In genomic region chr2:71475311-71475710, GRCm38 (mm10) we compare ENCODE assay signal across 18 mouse cellular contexts. TPM values are rescaled to one million over a fixed set of nuclear protein-coding genes. Genes with fewer than 3 reads are reported as not detected.
DNase-seq lines count a peak whose midpoint lies in the region; ATAC-seq lines count a peak whose summit lies in the region.
"Had no signal": no experiment of that assay in that cellular context is flagged by ENCODE, and none has a peak within 500 bp of the region (broad histone marks: within the 10 kb centered on the region; RNA-seq: fewer than 3 reads in every experiment).

No protein-coding gene starts in this region.

- no peak for DNase-seq in heart, postnatal 36 days
- DNase-seq in embryonic facial prominence, embryonic 10.5 days (ENCODE audit: low spot score), result peak; percentile 29
- no peak for DNase-seq in embryonic facial prominence, embryonic 11.5 days (ENCODE audit: low spot score)
- no peak for DNase-seq in layer of hippocampus, adult 9-11 months
- no peak for DNase-seq in spleen, postnatal 36 days (ENCODE audit: low spot score in 2 of 2)
- no peak for DNase-seq in c-Kit-positive CD71-positive TER-119-positive erythroid progenitor cells, embryonic 14.5 days (ENCODE audit: low spot score)
- DNase-seq: adrenal gland, postnatal 14 days; cerebellum, adult 2 months; gastrocnemius, postnatal 10 days; heart, adult 2 months; heart, postnatal 4 days; kidney, adult 18-20 months had no signal

- no peak overlapping the region for H3K4me2 ChIP-seq in heart, embryonic 11.5 days
- H3K4me2 ChIP-seq in embryonic facial prominence, embryonic 11.5 days (ENCODE audit: low read depth, low read length), result no peak overlapping the region
- no peak overlapping the region for H3K4me2 ChIP-seq in embryonic facial prominence, embryonic 15.5 days (replicated peaks)
- H3K4me2 ChIP-seq: forebrain, embryonic 15.5 days; heart, embryonic 12.5 days; hindbrain, embryonic 13.5 days; intestine, embryonic 15.5 days had no signal

- ATAC-seq in heart, embryonic 11.5 days (replicated peaks; ENCODE audit: insufficient number of reproducible peaks, low FRiP score, low TSS enrichment), result no peak
- no peak for ATAC-seq in embryonic facial prominence, embryonic 11.5 days (replicated peaks; ENCODE audit: insufficient number of reproducible peaks, low FRiP score, low TSS enrichment, low read depth)
- ATAC-seq in embryonic facial prominence, embryonic 15.5 days (ENCODE audit: insufficient number of reproducible peaks, low FRiP score, low TSS enrichment, low read depth), result no peak
- ATAC-seq: forebrain, embryonic 15.5 days; intestine, embryonic 15.5 days had no signal

- no peaks in the 10 kb centered on the region for H3K27me3 ChIP-seq in heart, embryonic 11.5 days (ENCODE audit: control insufficient read depth, insufficient read depth, low read length)
- H3K27me3 ChIP-seq in embryonic facial prominence, embryonic 10.5 days (replicated peaks; ENCODE audit: low read depth, poor library complexity, severe bottlenecking), result no peaks in the 10 kb centered on the region
- no peaks in the 10 kb centered on the region for H3K27me3 ChIP-seq in embryonic facial prominence, embryonic 11.5 days (ENCODE audit: control insufficient read depth, insufficient read depth, low read length)
- no peaks in the 10 kb centered on the region for H3K27me3 ChIP-seq in embryonic facial prominence, embryonic 15.5 days
- H3K27me3 ChIP-seq: forebrain, embryonic 15.5 days; heart, embryonic 12.5 days; hindbrain, embryonic 13.5 days; intestine, embryonic 15.5 days had no signal

- 0 out of 2 replicates have a peak overlapping the region, but pooled peaks have one; percentile 18 for H3K27ac ChIP-seq in heart, embryonic 11.5 days (ENCODE audit: low read depth, low read length)
- peak overlapping the region; percentile 57 for H3K27ac ChIP-seq in embryonic facial prominence, embryonic 10.5 days (replicated peaks)
- peak overlapping the region; percentile 73 for H3K27ac ChIP-seq in embryonic facial prominence, embryonic 11.5 days (replicated peaks; ENCODE audit: low read depth, low read length)
- peak overlapping the region; percentile 58 for H3K27ac ChIP-seq in embryonic facial prominence, embryonic 15.5 days (replicated peaks)
- H3K27ac ChIP-seq: forebrain, embryonic 15.5 days; heart, adult 2 months; hindbrain, embryonic 13.5 days; intestine, embryonic 15.5 days had no signal

- peaks cover 7% of the 10 kb centered on the region for H3K4me1 ChIP-seq in heart, embryonic 11.5 days (ENCODE audit: control insufficient read depth, insufficient read depth, low read length)
- H3K4me1 ChIP-seq in embryonic facial prominence, embryonic 10.5 days, result peaks cover 55% of the 10 kb centered on the region
- H3K4me1 ChIP-seq in embryonic facial prominence, embryonic 11.5 days (ENCODE audit: control insufficient read depth, insufficient read depth, low read length), result peaks cover 14% of the 10 kb centered on the region
- H3K4me1 ChIP-seq in embryonic facial prominence, embryonic 15.5 days, result peaks cover 26% of the 10 kb centered on the region

- H3K4me3 ChIP-seq in heart, embryonic 11.5 days (ENCODE audit: low read depth, low read length), result no peak overlapping the region
- H3K4me3 ChIP-seq in embryonic facial prominence, embryonic 10.5 days, result no peak overlapping the region
- no peak overlapping the region for H3K4me3 ChIP-seq in embryonic facial prominence, embryonic 11.5 days (ENCODE audit: low read depth, low read length)
- H3K4me3 ChIP-seq in embryonic facial prominence, embryonic 15.5 days (replicated peaks), result no peak overlapping the region
- H3K4me3 ChIP-seq: forebrain, embryonic 15.5 days; heart, adult 2 months; heart, embryonic 12.5 days; hindbrain, embryonic 13.5 days; intestine, embryonic 15.5 days had no signal

- intact Hi-C loops in heart, postnatal 36 days (cut with DNase I), result no loop called here

- no peak overlapping the region for H3K9ac ChIP-seq in heart, embryonic 11.5 days (ENCODE audit: low read depth, low read length)
- peak overlapping the region; percentile 15 for H3K9ac ChIP-seq in embryonic facial prominence, embryonic 11.5 days (replicated peaks; ENCODE audit: low read length)
- H3K9ac ChIP-seq in embryonic facial prominence, embryonic 15.5 days, result no peak overlapping the region
- H3K9ac ChIP-seq: forebrain, embryonic 15.5 days; heart, embryonic 12.5 days; hindbrain, embryonic 13.5 days; intestine, embryonic 15.5 days had no signal

- no peaks in the 10 kb centered on the region for H3K9me3 ChIP-seq in heart, embryonic 11.5 days (replicated peaks; ENCODE audit: control insufficient read depth, low read length)
- H3K9me3 ChIP-seq in embryonic facial prominence, embryonic 10.5 days, result peaks cover 5% of the 10 kb centered on the region
- no peaks in the 10 kb centered on the region for H3K9me3 ChIP-seq in embryonic facial prominence, embryonic 11.5 days (replicated peaks; ENCODE audit: control insufficient read depth, low read length)
- H3K9me3 ChIP-seq in embryonic facial prominence, embryonic 15.5 days (replicated peaks), result no peaks in the 10 kb centered on the region
- H3K9me3 ChIP-seq: forebrain, embryonic 15.5 days; hindbrain, embryonic 13.5 days; intestine, embryonic 15.5 days had no signal

- 73% methylated on average over 10 of the region's 10 CpGs for WGBS in heart, embryonic 11.5 days (ENCODE audit: insufficient replicate concordance)
- 63% methylated on average over 10 of the region's 10 CpGs for WGBS in embryonic facial prominence, embryonic 10.5 days
- 42% methylated on average over 10 of the region's 10 CpGs for WGBS in embryonic facial prominence, embryonic 11.5 days
- 43% methylated on average over 10 of the region's 10 CpGs for WGBS in embryonic facial prominence, embryonic 15.5 days

- no peaks in the 10 kb centered on the region for H3K36me3 ChIP-seq in heart, embryonic 11.5 days (ENCODE audit: control insufficient read depth, insufficient read depth, low read length)
- peaks cover 5% of the 10 kb centered on the region; the same call in 1 of the 2 replicates for H3K36me3 ChIP-seq in embryonic facial prominence, embryonic 10.5 days (replicated peaks)
- H3K36me3 ChIP-seq in embryonic facial prominence, embryonic 11.5 days (replicated peaks; ENCODE audit: control insufficient read depth, insufficient read depth, low read depth, low read length), result no peaks in the 10 kb centered on the region
- H3K36me3 ChIP-seq in embryonic facial prominence, embryonic 15.5 days, result no peaks in the 10 kb centered on the region
- H3K36me3 ChIP-seq: forebrain, embryonic 15.5 days; heart, embryonic 12.5 days; hindbrain, embryonic 13.5 days; intestine, embryonic 15.5 days had no signal

RNA-seq across cellular contexts. Expression of gene Metap1d, which starts 22.2 kb away (rescaled TPM):
- polyA plus RNA-seq in heart, embryonic 11.5 days (2014; fragmentation: Nextera tagmentation; extraction: Ambion mirVana), result 32.4 and 34.8 TPM in 2 replicates
- 10 to 100 TPM; 44.9 to 45.2 TPM for total RNA-seq in heart, postnatal 36 days (2021)
- 29.1 and 29.6 TPM in 2 replicates for polyA plus RNA-seq in embryonic facial prominence, embryonic 10.5 days (2016; fragmentation: Nextera tagmentation; extraction: Ambion mirVana)
- 37.7 and 37.9 TPM in 2 replicates for polyA plus RNA-seq in embryonic facial prominence, embryonic 11.5 days (2014; fragmentation: Nextera tagmentation; extraction: Ambion mirVana)
- polyA plus RNA-seq in embryonic facial prominence, embryonic 15.5 days (2015; fragmentation: Nextera tagmentation; extraction: Ambion mirVana), result 42.5 and 44.8 TPM in 2 replicates

RNA-seq across cellular contexts. Expression of gene Dlx1, which starts 52.6 kb away (rescaled TPM):
- polyA plus RNA-seq in heart, embryonic 11.5 days (2014; fragmentation: Nextera tagmentation; extraction: Ambion mirVana), result 1.0 and 2.1 TPM in 2 replicates
- under 1 TPM; 0.28 to 0.35 TPM for total RNA-seq in heart, postnatal 36 days (2021)
- 46.1 and 69.6 TPM in 2 replicates for polyA plus RNA-seq in embryonic facial prominence, embryonic 10.5 days (2016; fragmentation: Nextera tagmentation; extraction: Ambion mirVana)
- 53.9 and 76.2 TPM in 2 replicates for polyA plus RNA-seq in embryonic facial prominence, embryonic 11.5 days (2014; fragmentation: Nextera tagmentation; extraction: Ambion mirVana)
- 9.7 and 12.5 TPM in 2 replicates for polyA plus RNA-seq in embryonic facial prominence, embryonic 15.5 days (2015; fragmentation: Nextera tagmentation; extraction: Ambion mirVana)

Comparison
In these comparisons a context has a peak if more than half of its experiments do, and no peak if none do; other contexts are left out.
1. H3K27ac ChIP-seq: peak in every context shown above with its lines; median percentile 73 in embryonic facial prominence, embryonic 11.5 days; 58 in embryonic facial prominence, embryonic 15.5 days; 57 in embryonic facial prominence, embryonic 10.5 days; 18 in heart, embryonic 11.5 days.